Mouse (Mus musculus): ENCODE measurements around the gene Nudt15. TPM values are rescaled to one million over a fixed set of nuclear protein-coding genes. Genes with fewer than 3 reads are reported as not detected.
A peak's percentile ranks its signal among the peaks of the same experiment; 100 is the strongest.

The Nudt15 gene
- polyA plus RNA-seq, 1 experiment from 2014 or later, result 8.2 TPM

GRCm38 (mm10) chr14:73503237-73503933 is 44.7 kb downstream of the Nudt15 start:
- WGBS, result 56% methylated on average over 13 of the region's 13 CpGs
- H3K4me3 ChIP-seq, result no peak overlapping the region
- peak; percentile 69 for ATAC-seq (replicated peaks)
- no peaks in the 10 kb centered on the region for H3K4me1 ChIP-seq
- no peak overlapping the region for H3K9ac ChIP-seq
- no peaks in the 10 kb centered on the region for H3K36me3 ChIP-seq (replicated peaks)
- no peak overlapping the region for H3K4me2 ChIP-seq
- no peaks in the 10 kb centered on the region for H3K27me3 ChIP-seq (replicated peaks)
- peak overlapping the region; percentile 68 for H3K27ac ChIP-seq
- H3K9me3 ChIP-seq, result no peaks in the 10 kb centered on the region

GRCm38 (mm10) chr14:73502591-73503184 is 45.4 kb downstream of the Nudt15 start:
- Histone ChIP-seq H3K27me3 (replicated peaks) (no peaks in the 10 kb centered on the region), H3K9ac (no peak overlapping the region), H3K4me3 (no peak overlapping the region), H3K27ac (peak overlapping the region; percentile 68), H3K4me2 (no peak overlapping the region), H3K36me3 (replicated peaks) (no peaks in the 10 kb centered on the region), H3K9me3 (no peaks in the 10 kb centered on the region), H3K4me1 (no peaks in the 10 kb centered on the region)
- peak; percentile 85 for ATAC-seq (replicated peaks)
- 33% methylated on average over 7 of the region's 7 CpGs for WGBS

- H3K27me3 ChIP-seq (replicated peaks), result no peaks in the 10 kb centered on the region
- 0 out of 2 replicates have a peak, but pooled peaks have one; percentile 5 for ATAC-seq (replicated peaks)
- no peak overlapping the region for H3K9ac ChIP-seq
- H3K4me2 ChIP-seq, result no peak overlapping the region
- peak overlapping the region; percentile 68; the same call in 1 of the 2 replicates for H3K27ac ChIP-seq
- no peaks in the 10 kb centered on the region for H3K36me3 ChIP-seq (replicated peaks)
- WGBS, result 70% methylated on average over 6 of the region's 6 CpGs
- H3K4me3 ChIP-seq, result no peak overlapping the region
- H3K9me3 ChIP-seq, result no peaks in the 10 kb centered on the region
- no peaks in the 10 kb centered on the region for H3K4me1 ChIP-seq
Observed at GRCm38 (mm10) chr14:73501721-73502120, 46.3 kb downstream of the Nudt15 start.

GRCm38 (mm10) chr14:73501283-73501682 is 46.8 kb downstream of the Nudt15 start:
- Histone ChIP-seq H3K36me3 (replicated peaks) (no peaks in the 10 kb centered on the region), H3K27ac (no peak overlapping the region), H3K4me1 (no peaks in the 10 kb centered on the region), H3K4me2 (no peak overlapping the region), H3K9me3 (no peaks in the 10 kb centered on the region), H3K27me3 (replicated peaks) (no peaks in the 10 kb centered on the region), H3K4me3 (no peak overlapping the region), H3K9ac (no peak overlapping the region)
- 92% methylated on average over 9 of the region's 9 CpGs for WGBS
- no peak for ATAC-seq (replicated peaks)

GRCm38 (mm10) chr14:73495753-73496152 is 52.3 kb downstream of the Nudt15 start:
- no peak for ATAC-seq (replicated peaks)
- Histone ChIP-seq H3K27me3 (replicated peaks) (no peaks in the 10 kb centered on the region), H3K9me3 (no peaks in the 10 kb centered on the region), H3K36me3 (replicated peaks) (no peaks in the 10 kb centered on the region), H3K4me1 (no peaks in the 10 kb centered on the region), H3K4me3 (no peak overlapping the region), H3K4me2 (no peak overlapping the region), H3K27ac (no peak overlapping the region), H3K9ac (no peak overlapping the region)
- WGBS, result 77% methylated on average over 7 of the region's 7 CpGs

- Histone ChIP-seq H3K27me3 (replicated peaks) (no peaks in the 10 kb centered on the region), H3K9ac (no peak overlapping the region), H3K4me3 (no peak overlapping the region), H3K27ac (no peak overlapping the region), H3K4me2 (no peak overlapping the region), H3K4me1 (no peaks in the 10 kb centered on the region), H3K9me3 (no peaks in the 10 kb centered on the region), H3K36me3 (replicated peaks) (no peaks in the 10 kb centered on the region)
- WGBS, result 79% methylated on average over 6 of the region's 6 CpGs
- ATAC-seq (replicated peaks), result no peak
Observed at GRCm38 (mm10) chr14:73494122-73494521, 53.9 kb downstream of the Nudt15 start.

GRCm38 (mm10) chr14:73493356-73493755 is 54.7 kb downstream of the Nudt15 start:
- Histone ChIP-seq H3K27ac (no peak overlapping the region), H3K27me3 (replicated peaks) (no peaks in the 10 kb centered on the region), H3K4me2 (no peak overlapping the region), H3K4me3 (no peak overlapping the region), H3K9ac (no peak overlapping the region), H3K4me1 (no peaks in the 10 kb centered on the region), H3K36me3 (replicated peaks) (no peaks in the 10 kb centered on the region), H3K9me3 (no peaks in the 10 kb centered on the region)
- WGBS, result 93% methylated on average over 6 of the region's 6 CpGs
- no peak for ATAC-seq (replicated peaks)

GRCm38 (mm10) chr14:73486641-73487040 is 61.4 kb downstream of the Nudt15 start:
- no peak overlapping the region for H3K4me2 ChIP-seq
- no peaks in the 10 kb centered on the region for H3K27me3 ChIP-seq (replicated peaks)
- H3K27ac ChIP-seq, result no peak overlapping the region
- H3K36me3 ChIP-seq (replicated peaks), result no peaks in the 10 kb centered on the region
- no peak overlapping the region for H3K9ac ChIP-seq
- no peak overlapping the region for H3K4me3 ChIP-seq
- H3K4me1 ChIP-seq, result no peaks in the 10 kb centered on the region
- ATAC-seq (replicated peaks), result no peak
- WGBS, result 84% methylated on average over 5 of the region's 5 CpGs
- no peaks in the 10 kb centered on the region for H3K9me3 ChIP-seq

GRCm38 (mm10) chr14:73484366-73485110 is 63.5 kb downstream of the Nudt15 start:
- WGBS, result 66% methylated on average over 3 of the region's 3 CpGs
- H3K27me3 ChIP-seq (replicated peaks), result no peaks in the 10 kb centered on the region
- no peak for ATAC-seq (replicated peaks)

GRCm38 (mm10) chr14:73483516-73484229 is 64.4 kb downstream of the Nudt15 start:
- no peak overlapping the region for H3K4me3 ChIP-seq
- no peak overlapping the region for H3K27ac ChIP-seq
- ATAC-seq (replicated peaks), result no peak
- H3K9me3 ChIP-seq, result no peaks in the 10 kb centered on the region
- WGBS, result 79% methylated on average over 5 of the region's 5 CpGs
- no peaks in the 10 kb centered on the region for H3K27me3 ChIP-seq (replicated peaks)
- H3K9ac ChIP-seq, result no peak overlapping the region
- H3K4me1 ChIP-seq, result no peaks in the 10 kb centered on the region
- H3K4me2 ChIP-seq, result no peak overlapping the region
- H3K36me3 ChIP-seq (replicated peaks), result no peaks in the 10 kb centered on the region

More at GRCm38 (mm10) chr14:73484366-73485110, 63.5 kb downstream of the Nudt15 start:
- no peak overlapping the region for H3K9ac ChIP-seq
- H3K4me3 ChIP-seq, result no peak overlapping the region
- H3K9me3 ChIP-seq, result no peaks in the 10 kb centered on the region
- H3K36me3 ChIP-seq (replicated peaks), result no peaks in the 10 kb centered on the region
- H3K4me1 ChIP-seq, result no peaks in the 10 kb centered on the region
- H3K27ac ChIP-seq, result no peak overlapping the region
- no peak overlapping the region for H3K4me2 ChIP-seq

- WGBS, result 13% methylated on average over 1 of the region's 1 CpGs
Observed at GRCm38 (mm10) chr14:73479771-73480170, 68.3 kb downstream of the Nudt15 start.

GRCm38 (mm10) chr14:73478321-73478720 is 69.7 kb downstream of the Nudt15 start:
- WGBS, result 79% methylated on average over 3 of the region's 3 CpGs
- Histone ChIP-seq H3K4me1 (peaks cover 5% of the 10 kb centered on the region; the same call in 1 of the 2 replicates), H3K36me3 (replicated peaks) (no peaks in the 10 kb centered on the region), H3K27ac (no peak overlapping the region), H3K27me3 (replicated peaks) (no peaks in the 10 kb centered on the region), H3K4me2 (no peak overlapping the region), H3K4me3 (no peak overlapping the region), H3K9me3 (no peaks in the 10 kb centered on the region), H3K9ac (no peak overlapping the region)
- no peak for ATAC-seq (replicated peaks)

More at GRCm38 (mm10) chr14:73479771-73480170, 68.3 kb downstream of the Nudt15 start:
- H3K9ac ChIP-seq, result no peak overlapping the region
- no peaks in the 10 kb centered on the region for H3K27me3 ChIP-seq (replicated peaks)
- H3K4me2 ChIP-seq, result no peak overlapping the region
- H3K36me3 ChIP-seq (replicated peaks), result no peaks in the 10 kb centered on the region
- H3K4me3 ChIP-seq, result no peak overlapping the region
- no peak overlapping the region for H3K27ac ChIP-seq
- no peaks in the 10 kb centered on the region for H3K9me3 ChIP-seq
- no peak for ATAC-seq (replicated peaks)
- H3K4me1 ChIP-seq, result no peaks in the 10 kb centered on the region; the same call in 1 of the 2 replicates

All from midbrain, embryonic 15.5 days (tissue).